Mouse (Mus musculus) lung, embryonic 14.5 days (tissue): ENCODE results near the gene Glo1. TPM values are rescaled to one million over a fixed set of nuclear protein-coding genes. Genes with fewer than 3 reads are reported as not detected.
A peak's percentile ranks its signal among the peaks of the same experiment; 100 is the strongest.

Experiments used
- ATAC-seq: fragments of 200-750 bp; cut with Nextera tagmentation; 2 replicates; pipeline ENCODE4 v1.8.0; 2017; ENCODE audit warnings: mild to moderate bottlenecking, moderate TSS enrichment, moderate library complexity; ENCODE audit not compliant: insufficient read depth
- DNase-seq: peaks from one replicate; pipeline ENCODE4 v3.0.0-alpha.2; 2015
- H3K27ac ChIP-seq: fragments of 300-500 bp; sonication (generic); 2 replicates; pipeline ENCODE4 v1.5.1; 2014; ENCODE audit warnings: low read depth, mild to moderate bottlenecking, moderate library complexity
- H3K27me3 ChIP-seq: fragments of 300-500 bp; sonication (generic); 2 replicates; pipeline ENCODE4 v1.6.1; 2014; ENCODE audit warnings: low read length, control low read depth; ENCODE audit not compliant: insufficient read depth
- H3K36me3 ChIP-seq: fragments of 300-500 bp; sonication (generic); 2 replicates; pipeline ENCODE4 v1.6.1; 2014; ENCODE audit warnings: control low read depth; ENCODE audit not compliant: insufficient read depth
- H3K4me1 ChIP-seq: fragments of 300-500 bp; sonication (generic); 2 replicates; pipeline ENCODE4 v1.6.1; 2014; ENCODE audit warnings: antibody characterized with exemption, control low read depth; ENCODE audit not compliant: insufficient read depth
- H3K4me2 ChIP-seq: fragments of 300-500 bp; sonication (generic); 2 replicates; pipeline ENCODE4 v1.6.1; 2014; ENCODE audit warnings: mild to moderate bottlenecking
- H3K4me3 ChIP-seq: fragments of 300-500 bp; sonication (generic); 2 replicates; pipeline ENCODE4 v1.5.1; 2014; ENCODE audit warnings: low read depth, low read length
- H3K9ac ChIP-seq: fragments of 300-500 bp; sonication (generic); 2 replicates; pipeline ENCODE4 v1.6.1; 2014
- H3K9me3 ChIP-seq: fragments of 300-500 bp; sonication (generic); 2 replicates; pipeline ENCODE4 v1.6.1; 2016; ENCODE audit warnings: low read depth, low read length, control low read depth
- CTCF ChIP-seq: IDR thresholded peaks from 2 replicates; pipeline ENCODE4 v1.5.1; 2016; ENCODE audit warnings: antibody characterized with exemption, low read depth
- WGBS: fragments of 180-500 bp; shearing (Covaris S2); extraction: QIAGEN DNeasy Blood & Tissue Kit; methylation state at CpG from one replicate; pipeline ENCODE4 v1.1.7; 2014; 5-methylcytosine and 5-hydroxymethylcytosine counted together
- polyA plus RNA-seq: library from polyadenylated mRNA; unstranded; fragments of >200 nt; fragmentation: Nextera tagmentation; extraction: Ambion mirVana; gene quantifications from 2 replicates; pipeline ENCODE4 v1.2.1, GENCODE M21; 2014

The Glo1 gene
- polyA plus RNA-seq, 1 experiment from 2014 or later = 234 TPM

DNA sequence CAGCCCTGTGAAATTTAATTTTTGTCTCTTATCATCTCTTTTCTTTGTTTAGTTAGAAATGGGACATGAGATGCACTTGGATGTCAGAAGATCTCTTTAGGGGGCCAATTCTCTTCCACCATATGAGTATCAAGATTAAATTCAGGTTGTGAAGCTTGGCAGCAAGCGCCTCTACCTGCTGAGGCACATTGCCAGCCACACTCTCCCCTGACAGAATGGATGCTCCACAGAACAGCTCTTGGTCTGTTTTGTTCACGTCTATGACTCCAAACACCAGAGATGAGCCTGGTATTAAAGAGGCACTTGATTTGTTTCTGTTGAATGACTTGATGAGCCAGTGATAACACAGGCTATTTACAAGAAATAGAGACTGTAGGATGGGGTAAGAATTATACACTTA lies 63.9 kb downstream of the Glo1 start:
- no peak for TF ChIP-seq CTCF
- Histone ChIP-seq H3K4me1 (no peaks in the 10 kb centered on the region), H3K27me3 (no peaks in the 10 kb centered on the region), H3K27ac (no peak overlapping the region), H3K9ac (no peak overlapping the region), H3K4me2 (no peak overlapping the region), H3K4me3 (no peak overlapping the region), H3K9me3 (no peaks in the 10 kb centered on the region), H3K36me3 (no peaks in the 10 kb centered on the region)
- DNase-seq (no peak), ATAC-seq (no peak)
- WGBS = 83% methylated on average over 2 of the region's 2 CpGs

DNA sequence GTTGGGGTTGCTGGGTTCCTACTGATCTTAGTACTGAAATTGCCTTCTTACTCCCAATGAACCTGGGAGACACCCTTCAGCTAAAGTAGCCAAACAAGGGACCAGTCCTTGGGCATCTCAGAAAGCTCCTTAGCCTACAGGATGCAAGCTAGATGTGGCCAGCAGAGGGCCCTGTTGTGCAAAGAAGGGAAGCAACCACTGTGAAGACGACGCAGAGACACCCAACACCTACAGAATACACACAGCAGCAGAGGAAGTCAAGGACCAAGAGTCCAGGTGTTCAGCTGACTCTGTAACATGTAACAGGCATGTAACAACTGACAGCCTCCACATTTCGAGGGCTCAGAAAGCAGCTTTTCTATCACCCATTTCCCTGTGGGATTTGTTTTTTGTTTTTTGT lies 67.1 kb downstream of the Glo1 start:
- Histone ChIP-seq H3K4me1 (no peaks in the 10 kb centered on the region), H3K36me3 (no peaks in the 10 kb centered on the region), H3K27ac (no peak overlapping the region), H3K9me3 (no peaks in the 10 kb centered on the region), H3K27me3 (no peaks in the 10 kb centered on the region), H3K4me2 (no peak overlapping the region), H3K4me3 (no peak overlapping the region), H3K9ac (no peak overlapping the region)
- no peak for ATAC-seq
- DNase-seq = peak; percentile 73
- WGBS = 48% methylated on average over 3 of the region's 3 CpGs
- TF ChIP-seq CTCF = peak; percentile 71

DNA sequence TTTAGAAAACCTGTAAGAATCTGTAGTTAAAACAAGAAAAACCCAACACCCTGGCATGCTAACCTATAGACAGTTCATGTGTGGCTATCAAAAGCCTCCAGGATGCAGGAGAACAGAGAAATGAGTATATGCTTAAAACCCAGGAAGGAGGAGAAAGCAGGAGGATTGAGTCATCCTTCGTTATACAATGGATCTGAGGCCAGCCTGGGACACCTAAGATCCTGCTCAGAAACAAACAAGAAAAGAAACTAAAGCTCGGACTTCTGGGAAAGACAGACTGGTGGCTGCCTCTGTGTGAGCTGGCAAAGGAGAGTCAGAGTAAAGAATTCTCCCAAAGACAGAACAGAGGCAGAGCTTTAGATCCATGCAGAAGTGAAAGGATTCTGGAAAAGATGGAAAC lies 68.0 kb downstream of the Glo1 start:
- Histone ChIP-seq H3K36me3 (no peaks in the 10 kb centered on the region), H3K4me3 (no peak overlapping the region), H3K9ac (no peak overlapping the region), H3K27ac (no peak overlapping the region), H3K9me3 (no peaks in the 10 kb centered on the region), H3K4me1 (no peaks in the 10 kb centered on the region), H3K27me3 (no peaks in the 10 kb centered on the region), H3K4me2 (no peak overlapping the region)
- WGBS = 78% methylated on average over 2 of the region's 2 CpGs
- ATAC-seq = no peak
- no peak for TF ChIP-seq CTCF
- no peak for DNase-seq

DNA sequence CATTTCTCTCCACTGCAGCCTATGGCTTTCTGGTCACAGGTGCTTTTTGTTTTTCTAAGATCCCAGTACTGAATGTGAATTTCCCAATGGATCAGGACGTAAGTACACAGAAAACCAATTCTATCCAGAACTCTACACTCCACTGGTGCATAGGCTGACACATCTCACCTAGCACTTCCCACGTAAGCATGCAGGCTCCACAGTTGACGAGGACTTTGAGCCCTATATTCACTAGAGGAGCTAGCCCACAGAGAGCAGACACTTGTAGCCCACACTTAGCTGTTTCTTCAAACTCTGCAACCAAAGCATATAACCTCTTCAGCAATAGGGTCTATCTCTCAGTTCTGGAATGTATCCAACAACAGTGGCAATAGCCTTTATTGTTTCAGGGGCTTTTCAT lies 70.2 kb downstream of the Glo1 start:
- no peaks in the 10 kb centered on the region for H3K9me3 ChIP-seq
- no peaks in the 10 kb centered on the region for H3K27me3 ChIP-seq
- no peak overlapping the region for H3K4me2 ChIP-seq
- DNase-seq (no peak), ATAC-seq (no peak)
- H3K9ac ChIP-seq = no peak overlapping the region
- WGBS = 74% methylated on average over 3 of the region's 3 CpGs
- no peak overlapping the region for H3K4me3 ChIP-seq
- no peak for TF ChIP-seq CTCF
- H3K27ac ChIP-seq = no peak overlapping the region
- H3K36me3 ChIP-seq = no peaks in the 10 kb centered on the region
- H3K4me1 ChIP-seq = no peaks in the 10 kb centered on the region

DNA sequence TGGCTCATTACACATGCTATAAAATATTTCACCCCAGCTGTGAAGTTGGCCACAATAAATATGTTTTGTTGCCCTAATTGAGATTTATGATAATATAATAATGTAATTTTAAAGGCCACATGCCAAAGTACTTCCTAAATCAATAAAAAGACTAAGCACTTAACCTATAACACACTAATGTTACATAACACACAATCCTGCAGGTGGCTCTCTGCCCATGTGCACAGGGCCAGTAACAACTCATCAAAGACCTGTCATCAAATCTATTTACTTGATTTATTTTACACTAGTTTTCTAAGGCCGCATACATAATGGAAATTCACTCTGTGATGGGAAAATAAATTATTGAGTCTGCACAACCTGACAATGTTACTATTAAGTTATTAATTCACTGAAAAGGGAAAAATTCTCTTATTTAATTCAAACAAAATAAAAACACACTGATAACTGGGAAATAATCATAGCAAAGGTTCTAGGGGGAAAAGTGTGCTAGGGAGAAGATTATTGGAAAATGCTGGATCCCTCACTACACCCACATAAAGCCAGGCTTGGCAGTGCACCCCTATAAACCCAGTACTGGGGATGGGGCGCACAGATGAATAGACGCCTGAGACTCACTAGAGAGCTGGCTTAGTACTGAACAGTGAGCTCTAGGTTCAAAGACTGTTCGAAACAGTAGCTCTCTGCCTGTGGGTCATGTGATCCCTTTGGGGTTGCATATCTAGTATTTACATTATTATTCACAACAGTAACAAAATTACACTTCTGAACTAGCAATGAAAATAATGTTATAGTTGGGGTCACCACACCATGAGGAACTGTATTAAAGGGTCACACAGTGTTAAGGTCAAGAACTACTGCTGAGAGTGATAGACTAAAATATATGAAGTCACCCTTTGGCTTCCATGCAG lies 73.4 kb downstream of the Glo1 start:
- WGBS = 78% methylated on average over 4 of the region's 4 CpGs

DNA sequence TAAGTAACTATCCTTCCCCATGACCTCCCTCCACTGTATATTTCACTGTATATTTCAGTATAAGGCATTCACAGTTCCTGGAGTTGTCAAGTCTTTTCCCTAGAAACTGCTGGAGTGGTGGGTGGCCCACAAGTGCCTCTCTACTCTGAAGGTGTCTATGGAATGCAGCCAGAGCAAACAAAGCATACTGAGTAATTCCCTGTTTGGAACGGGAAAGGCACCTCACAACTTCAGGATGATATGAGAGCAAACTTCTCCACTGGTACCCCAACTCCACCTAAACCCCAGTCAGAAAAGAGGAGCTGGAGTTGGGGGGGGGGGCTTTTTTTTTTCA lies 75.9 kb downstream of the Glo1 start:
- Histone ChIP-seq H3K4me1 (peaks cover 12% of the 10 kb centered on the region), H3K4me3 (no peak overlapping the region), H3K4me2 (peak overlapping the region; percentile 32; the same call in 1 of the 2 replicates), H3K9ac (no peak overlapping the region), H3K27ac (peak overlapping the region; percentile 95), H3K27me3 (no peaks in the 10 kb centered on the region), H3K36me3 (no peaks in the 10 kb centered on the region), H3K9me3 (no peaks in the 10 kb centered on the region)
- DNase-seq (peak; percentile 78), ATAC-seq (peak; percentile 82)
- WGBS = 6% methylated on average over 1 of the region's 1 CpGs
- TF ChIP-seq CTCF = no peak

More for the DNA sequence above, 73.4 kb downstream of the Glo1 start:
- H3K4me2 ChIP-seq = no peak overlapping the region
- H3K9ac ChIP-seq = no peak overlapping the region
- peaks cover 7% of the 10 kb centered on the region for H3K4me1 ChIP-seq
- no peak overlapping the region for H3K4me3 ChIP-seq
- DNase-seq (no peak), ATAC-seq (no peak)
- no peaks in the 10 kb centered on the region for H3K36me3 ChIP-seq
- no peak for TF ChIP-seq CTCF
- no peak overlapping the region for H3K27ac ChIP-seq
- H3K9me3 ChIP-seq = no peaks in the 10 kb centered on the region
- H3K27me3 ChIP-seq = no peaks in the 10 kb centered on the region

DNA sequence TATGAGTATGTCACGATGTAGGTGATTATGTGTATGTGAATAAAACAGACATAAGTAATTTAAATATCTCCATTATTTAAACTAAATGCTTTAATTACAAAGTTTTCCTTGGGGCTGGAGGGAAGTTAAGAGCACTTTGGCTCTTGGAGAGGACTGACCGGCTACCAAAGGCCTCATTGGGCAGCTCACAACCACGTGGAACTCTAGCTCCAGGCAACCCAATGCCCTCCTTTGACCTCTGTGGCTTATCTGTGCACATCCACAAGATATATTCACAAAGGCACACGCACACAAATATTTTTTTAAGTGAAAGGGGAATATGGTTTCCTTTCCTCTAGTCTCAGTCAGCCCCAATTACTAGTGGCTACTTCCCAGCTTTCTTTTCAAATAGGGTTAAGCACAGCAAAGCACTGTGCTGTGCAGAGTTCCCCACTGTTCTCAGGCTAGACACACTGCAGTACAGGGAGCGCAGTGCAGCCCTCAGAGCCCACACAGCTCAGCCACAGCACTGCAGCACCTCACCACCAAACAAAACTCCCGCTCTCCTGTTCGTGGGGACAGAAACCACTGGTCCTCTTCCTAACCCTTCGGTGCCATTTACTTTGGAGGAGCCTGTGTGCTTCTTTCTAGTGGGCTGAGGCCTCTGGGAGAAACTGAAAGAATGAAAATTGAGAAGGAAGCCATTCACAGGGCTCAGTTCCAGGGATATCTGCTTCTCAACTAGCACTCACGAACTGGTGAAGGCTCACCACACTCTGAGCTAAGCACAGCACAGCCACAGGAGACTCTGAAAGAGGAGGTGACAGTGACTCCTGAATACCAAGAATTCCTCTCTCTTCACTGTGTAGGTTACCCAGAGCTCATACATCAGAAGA lies 76.5 kb downstream of the Glo1 start:
- DNase-seq = peak; percentile 41
- ATAC-seq = peak; percentile 69
- peak overlapping the region; percentile 32 for H3K4me2 ChIP-seq
- H3K4me3 ChIP-seq = no peak overlapping the region
- peak overlapping the region; percentile 95 for H3K27ac ChIP-seq
- TF ChIP-seq CTCF = no peak
- no peaks in the 10 kb centered on the region for H3K27me3 ChIP-seq
- 30% methylated on average over 9 of the region's 9 CpGs for WGBS
- H3K4me1 ChIP-seq = peaks cover 12% of the 10 kb centered on the region
- peak overlapping the region; percentile 6; the same call in 1 of the 2 replicates for H3K9ac ChIP-seq
- no peaks in the 10 kb centered on the region for H3K9me3 ChIP-seq
- no peaks in the 10 kb centered on the region for H3K36me3 ChIP-seq
